Mouse (Mus musculus): ENCODE data around the gene Rabac1. TPM values are rescaled to one million over a fixed set of nuclear protein-coding genes. Genes with fewer than 3 reads are reported as not detected.

The Rabac1 gene
- 377 and 423 TPM in 2 replicates for polyA plus RNA-seq (2012; rRNA removed)

DNA sequence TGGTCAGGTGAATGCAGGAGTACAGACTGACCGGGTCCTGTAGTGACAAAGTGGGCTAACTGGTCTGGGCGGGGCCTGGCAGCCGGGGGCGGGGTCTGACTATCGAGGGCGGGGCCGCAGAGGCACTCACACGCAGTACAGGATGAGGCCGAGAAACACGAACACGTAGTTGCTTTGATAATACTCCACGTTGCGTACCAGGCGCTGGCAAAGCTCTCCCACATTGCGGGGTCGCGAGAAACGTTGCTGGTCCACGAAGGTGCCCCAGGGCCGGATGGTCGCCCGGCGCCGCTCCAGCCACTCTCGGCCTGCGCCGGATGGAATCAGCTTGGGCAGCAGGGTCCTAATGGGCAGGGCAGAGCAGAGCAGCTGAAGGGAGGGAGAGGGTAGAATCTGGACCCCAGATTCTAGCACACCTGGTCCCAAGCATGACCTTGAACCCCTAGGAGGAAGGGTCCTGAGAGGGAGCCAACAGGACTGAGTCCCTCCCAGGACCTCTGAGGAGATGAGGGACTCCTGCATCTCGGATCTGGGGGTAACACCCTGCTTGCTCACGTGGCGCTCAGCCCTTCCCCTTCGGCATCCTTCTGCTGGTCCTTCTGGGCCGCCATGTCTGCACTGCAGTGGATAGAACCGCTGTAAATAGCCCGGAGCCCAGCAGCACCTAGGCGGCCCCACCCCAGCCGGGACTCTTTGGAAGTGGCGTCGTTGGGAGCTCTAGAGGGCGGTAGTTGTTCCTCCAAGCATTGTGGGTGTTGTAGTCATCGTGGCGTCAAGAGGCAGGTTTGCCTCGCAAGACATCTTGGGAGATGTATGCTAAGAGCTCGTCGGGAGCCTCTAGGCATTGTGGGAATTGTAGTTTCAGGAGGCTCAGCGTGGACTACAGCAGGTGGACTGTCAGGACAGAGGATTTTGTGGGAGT, at the start of gene Rabac1:
Rabac1 (minus strand) TSS at position 783 of the 922 bp plus-strand sequence.
- peak within 1 kb of the TSS; percentile 93 for H3K4me3 ChIP-seq (ENCODE audit: control insufficient read depth, low read depth, low read length)
- TF ChIP-seq CTCF (IDR thresholded peaks at IDR 0.05; ENCODE audit: control insufficient read depth, insufficient read depth, insufficient replicate concordance, low read depth, low read length) = peak; percentile 5; the same call in 1 of the 2 replicates
- TF ChIP-seq POLR2A (IDR thresholded peaks at IDR 0.05; ENCODE audit: control insufficient read depth, low read depth, low read length) = peak; percentile 73
- peak within 1 kb of the TSS; percentile 93 for H3K27ac ChIP-seq (ENCODE audit: control insufficient read depth, insufficient read depth, low read depth, low read length)
- peaks cover 9% of the 10 kb centered on the region for H3K4me1 ChIP-seq (ENCODE audit: control insufficient read depth, insufficient read depth, low read length)
- no peaks in the 10 kb centered on the region for H3K27me3 ChIP-seq (ENCODE audit: control insufficient read depth, insufficient read depth, low read length)
- H3K36me3 ChIP-seq (ENCODE audit: control insufficient read depth, insufficient read depth, low read length) = no peaks in the 10 kb centered on the region; the same call in 1 of the 2 replicates

DNA sequence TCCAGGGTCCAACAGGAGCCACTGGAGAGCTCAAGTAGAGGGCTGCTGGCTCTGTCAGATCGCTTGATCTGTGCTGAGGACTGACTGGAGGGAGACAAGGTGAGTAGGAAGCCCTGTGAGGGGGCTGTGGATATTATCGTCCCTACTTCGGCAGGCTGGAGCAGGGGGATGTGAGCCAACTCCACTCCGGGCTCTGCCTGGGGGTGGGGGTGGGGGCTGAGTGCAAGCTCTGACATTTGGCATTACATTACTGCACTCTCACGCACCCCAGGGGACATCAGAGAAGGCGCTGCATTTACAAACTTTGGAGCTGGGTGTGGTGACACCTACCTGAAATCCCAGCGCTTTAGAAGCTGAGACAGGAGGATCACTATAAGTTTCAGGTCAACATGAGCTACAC, 39.0 kb upstream of the Rabac1 start:
- H3K27me3 ChIP-seq (ENCODE audit: control insufficient read depth, insufficient read depth, low read length) = no peaks in the 10 kb centered on the region
- peaks cover 22% of the 10 kb centered on the region for H3K4me1 ChIP-seq (ENCODE audit: control insufficient read depth, insufficient read depth, low read length)
- no peaks in the 10 kb centered on the region for H3K36me3 ChIP-seq (ENCODE audit: control insufficient read depth, insufficient read depth, low read length)
- H3K4me3 ChIP-seq (ENCODE audit: control insufficient read depth, low read depth, low read length) = no peak overlapping the region
- TF ChIP-seq POLR2A (IDR thresholded peaks at IDR 0.05; ENCODE audit: control insufficient read depth, low read depth, low read length) (no peak), CTCF (IDR thresholded peaks at IDR 0.05; ENCODE audit: control insufficient read depth, insufficient read depth, insufficient replicate concordance, low read depth, low read length) (no peak)
- H3K27ac ChIP-seq (ENCODE audit: control insufficient read depth, insufficient read depth, low read depth, low read length) = no peak overlapping the region

DNA sequence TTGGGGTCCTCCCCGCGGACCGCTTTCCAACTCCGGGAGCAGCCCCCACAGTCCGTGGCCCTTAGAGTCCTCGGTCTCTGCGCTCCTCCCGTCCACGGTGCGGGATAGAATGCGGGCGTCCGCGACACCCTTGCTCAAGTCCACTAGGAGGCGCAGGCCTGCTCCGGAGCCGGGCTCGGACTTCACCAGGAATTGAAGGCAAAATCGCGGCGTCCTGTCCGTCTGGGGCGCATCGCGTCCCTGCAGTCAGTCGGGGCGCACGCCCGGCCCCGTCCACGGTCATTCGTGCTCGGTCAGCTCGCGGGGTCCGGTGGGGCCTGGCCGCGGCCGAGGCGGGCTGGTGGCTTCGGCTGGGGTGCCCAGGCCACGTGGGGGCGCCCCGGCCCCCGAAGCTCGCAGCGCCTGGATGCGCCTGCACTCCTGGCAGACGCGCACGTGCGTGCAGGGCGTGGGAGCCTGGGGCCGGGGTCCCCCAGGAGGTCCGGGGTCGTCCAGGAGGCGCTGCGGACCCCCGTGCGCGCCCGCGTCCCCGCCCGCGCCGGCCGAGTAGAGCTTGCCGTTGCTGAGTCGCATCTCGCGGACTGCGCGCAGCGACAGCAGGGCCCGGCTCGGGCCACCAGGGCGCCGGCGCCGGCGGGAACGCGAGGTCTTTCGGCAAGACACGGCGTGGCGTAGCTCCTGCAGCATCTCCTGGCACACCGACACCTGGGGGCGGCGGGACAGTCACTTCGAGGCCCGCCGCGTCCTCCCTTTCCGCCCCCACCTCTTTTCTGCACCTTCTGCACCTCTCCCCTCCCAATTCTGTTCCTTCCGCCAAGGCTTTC, 37.7 kb upstream of the Rabac1 start:
- no peak overlapping the region for H3K27ac ChIP-seq (ENCODE audit: control insufficient read depth, insufficient read depth, low read depth, low read length)
- no peaks in the 10 kb centered on the region for H3K36me3 ChIP-seq (ENCODE audit: control insufficient read depth, insufficient read depth, low read length)
- TF ChIP-seq POLR2A (IDR thresholded peaks at IDR 0.05; ENCODE audit: control insufficient read depth, low read depth, low read length) (no peak), CTCF (IDR thresholded peaks at IDR 0.05; ENCODE audit: control insufficient read depth, insufficient read depth, insufficient replicate concordance, low read depth, low read length) (peak; percentile 23; the same call in 1 of the 2 replicates)
- peaks cover 27% of the 10 kb centered on the region for H3K4me1 ChIP-seq (ENCODE audit: control insufficient read depth, insufficient read depth, low read length)
- H3K4me3 ChIP-seq (ENCODE audit: control insufficient read depth, low read depth, low read length) = peak overlapping the region; percentile 21; the same call in 1 of the 2 replicates
- H3K27me3 ChIP-seq (ENCODE audit: control insufficient read depth, insufficient read depth, low read length) = no peaks in the 10 kb centered on the region; the same call in 1 of the 2 replicates

DNA sequence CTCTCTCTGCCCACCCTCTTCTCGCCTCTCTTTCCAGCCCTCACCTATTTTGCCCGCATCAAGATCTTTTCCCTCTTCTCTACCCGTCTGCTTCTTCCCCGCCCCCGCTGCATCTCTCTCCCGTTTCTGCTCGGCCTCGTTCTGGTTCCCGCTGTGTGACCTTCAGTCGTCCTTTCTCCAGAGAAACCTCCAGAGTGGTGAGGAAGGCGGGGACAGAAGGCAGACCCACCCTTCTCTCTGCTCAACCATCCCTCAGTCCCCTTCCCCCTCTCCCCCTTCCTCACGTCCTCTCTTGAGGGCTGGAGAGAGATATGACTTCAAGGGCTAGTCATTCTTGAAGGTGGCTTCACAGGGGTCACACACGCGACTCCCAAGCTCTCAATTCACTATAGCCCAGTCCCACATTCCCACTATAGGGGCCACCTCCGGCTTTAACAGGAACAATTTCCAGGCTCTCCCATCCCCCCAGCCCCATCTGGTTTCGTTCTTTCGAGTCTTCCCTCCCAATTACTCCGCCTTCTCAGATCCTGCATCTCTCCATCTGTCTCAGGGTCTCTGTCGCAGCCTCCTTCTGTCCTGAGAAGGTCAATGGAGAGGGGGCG, 36.6 kb upstream of the Rabac1 start:
- Histone ChIP-seq H3K27me3 (ENCODE audit: control insufficient read depth, insufficient read depth, low read length) (no peaks in the 10 kb centered on the region; the same call in 1 of the 2 replicates), H3K36me3 (ENCODE audit: control insufficient read depth, insufficient read depth, low read length) (no peaks in the 10 kb centered on the region), H3K4me3 (ENCODE audit: control insufficient read depth, low read depth, low read length) (no peak overlapping the region), H3K4me1 (ENCODE audit: control insufficient read depth, insufficient read depth, low read length) (peaks cover 29% of the 10 kb centered on the region), H3K27ac (ENCODE audit: control insufficient read depth, insufficient read depth, low read depth, low read length) (no peak overlapping the region)
- TF ChIP-seq POLR2A (IDR thresholded peaks at IDR 0.05; ENCODE audit: control insufficient read depth, low read depth, low read length) (no peak), CTCF (IDR thresholded peaks at IDR 0.05; ENCODE audit: control insufficient read depth, insufficient read depth, insufficient replicate concordance, low read depth, low read length) (no peak)

DNA sequence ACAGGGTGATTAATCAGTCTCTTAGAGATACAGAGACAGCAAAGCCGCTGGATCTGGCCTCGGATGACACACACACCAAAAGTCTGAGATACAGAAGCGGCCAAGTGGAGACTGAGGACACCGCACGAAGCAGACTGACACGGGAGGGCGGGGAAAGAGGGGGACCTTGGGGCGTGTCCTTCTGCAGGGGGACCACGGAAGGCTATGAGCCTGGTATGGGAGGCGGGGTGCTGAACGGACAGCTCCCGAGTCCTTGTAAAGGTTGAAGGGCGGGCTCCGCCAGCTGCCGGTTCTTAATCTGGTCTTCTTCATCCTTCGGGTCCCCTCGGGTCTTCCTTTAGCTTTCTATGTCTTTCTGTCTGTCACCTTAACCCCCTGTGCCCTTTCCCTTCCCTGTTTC, 36.1 kb upstream of the Rabac1 start:
- no peak overlapping the region for H3K4me3 ChIP-seq (ENCODE audit: control insufficient read depth, low read depth, low read length)
- TF ChIP-seq CTCF (IDR thresholded peaks at IDR 0.05; ENCODE audit: control insufficient read depth, insufficient read depth, insufficient replicate concordance, low read depth, low read length) (no peak), POLR2A (IDR thresholded peaks at IDR 0.05; ENCODE audit: control insufficient read depth, low read depth, low read length) (no peak)
- peaks cover 29% of the 10 kb centered on the region for H3K4me1 ChIP-seq (ENCODE audit: control insufficient read depth, insufficient read depth, low read length)
- H3K36me3 ChIP-seq (ENCODE audit: control insufficient read depth, insufficient read depth, low read length) = no peaks in the 10 kb centered on the region
- no peaks in the 10 kb centered on the region; the same call in 1 of the 2 replicates for H3K27me3 ChIP-seq (ENCODE audit: control insufficient read depth, insufficient read depth, low read length)
- no peak overlapping the region for H3K27ac ChIP-seq (ENCODE audit: control insufficient read depth, insufficient read depth, low read depth, low read length)

DNA sequence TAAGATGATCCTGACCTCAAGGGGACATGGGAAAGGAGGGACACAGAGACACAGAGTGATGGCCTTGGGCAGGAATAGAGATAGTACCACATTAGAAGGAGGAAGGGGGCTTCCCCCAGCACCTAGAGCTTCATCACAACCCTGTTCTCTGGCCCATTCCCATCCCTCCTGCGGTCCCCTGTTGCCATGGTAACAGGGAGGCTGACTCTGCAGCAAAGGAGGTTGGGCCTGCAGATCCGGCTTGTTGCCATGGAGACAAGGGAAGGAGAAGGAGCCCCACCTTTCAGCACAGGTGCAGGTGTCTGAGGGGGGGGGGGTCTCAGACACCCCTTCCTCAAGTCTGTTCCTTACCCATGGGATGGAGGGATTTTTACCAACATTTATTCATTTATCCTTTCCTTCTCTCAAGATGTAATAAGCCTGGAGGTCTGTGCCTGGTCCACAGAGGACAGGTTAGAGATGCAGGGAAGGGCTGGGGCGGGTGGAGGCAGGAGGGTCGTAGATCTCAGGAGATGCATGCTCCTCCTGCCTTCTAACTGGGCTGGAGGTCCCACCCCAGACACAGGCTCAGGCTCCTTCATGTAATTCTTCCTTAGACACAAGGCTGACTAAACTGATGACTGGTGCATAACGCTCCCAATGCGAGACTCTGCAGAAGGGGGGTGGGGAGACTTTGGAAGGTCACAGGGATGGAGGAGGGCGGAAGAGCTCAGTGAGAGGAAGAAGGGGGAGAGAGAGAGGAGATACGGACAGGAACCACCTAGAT, 35.2 kb upstream of the Rabac1 start:
- H3K27me3 ChIP-seq (ENCODE audit: control insufficient read depth, insufficient read depth, low read length) = no peaks in the 10 kb centered on the region; the same call in 1 of the 2 replicates
- TF ChIP-seq POLR2A (IDR thresholded peaks at IDR 0.05; ENCODE audit: control insufficient read depth, low read depth, low read length) (no peak), CTCF (IDR thresholded peaks at IDR 0.05; ENCODE audit: control insufficient read depth, insufficient read depth, insufficient replicate concordance, low read depth, low read length) (no peak)
- H3K36me3 ChIP-seq (ENCODE audit: control insufficient read depth, insufficient read depth, low read length) = no peaks in the 10 kb centered on the region
- no peak overlapping the region for H3K27ac ChIP-seq (ENCODE audit: control insufficient read depth, insufficient read depth, low read depth, low read length)
- H3K4me3 ChIP-seq (ENCODE audit: control insufficient read depth, low read depth, low read length) = no peak overlapping the region
- H3K4me1 ChIP-seq (ENCODE audit: control insufficient read depth, insufficient read depth, low read length) = peaks cover 29% of the 10 kb centered on the region

Measured in testis, adult 2 months (tissue).